Mouse (Mus musculus) hindbrain, embryonic 13.5 days (tissue): ENCODE results near the gene Ldhal6b. TPM values are rescaled to one million over a fixed set of nuclear protein-coding genes. Genes with fewer than 3 reads are reported as not detected.

ENCODE experiments used
- ATAC-seq: fragments of 200-750 bp; cut with Nextera tagmentation; 2 replicates; pipeline ENCODE4 v1.8.0; 2017; ENCODE audit warnings: moderate TSS enrichment; ENCODE audit not compliant: low FRiP score
- H3K27ac ChIP-seq: fragments of 300-500 bp; sonication (generic); 2 replicates; pipeline ENCODE4 v1.5.1; 2015; ENCODE audit warnings: inconsistent platforms, mild to moderate bottlenecking, moderate library complexity
- H3K27me3 ChIP-seq: fragments of 300-500 bp; sonication (generic); 2 replicates; pipeline ENCODE4 v1.6.1; 2015; ENCODE audit warnings: mild to moderate bottlenecking, inconsistent platforms
- H3K36me3 ChIP-seq: fragments of 300-500 bp; sonication (generic); 2 replicates; pipeline ENCODE4 v1.6.1; 2015; ENCODE audit warnings: mild to moderate bottlenecking, inconsistent platforms
- H3K4me1 ChIP-seq: fragments of 300-500 bp; sonication (generic); replicated peaks from 2 replicates; pipeline ENCODE4 v1.6.1; 2015; ENCODE audit warnings: inconsistent platforms
- H3K4me2 ChIP-seq: fragments of 300-500 bp; sonication (generic); 2 replicates; pipeline ENCODE4 v1.6.1; 2015; ENCODE audit warnings: inconsistent platforms, mild to moderate bottlenecking, moderate library complexity
- H3K4me3 ChIP-seq: fragments of 300-500 bp; sonication (generic); 2 replicates; pipeline ENCODE4 v1.5.1; 2015; ENCODE audit warnings: mild to moderate bottlenecking, inconsistent platforms
- H3K9ac ChIP-seq: fragments of 300-500 bp; sonication (generic); 2 replicates; pipeline ENCODE4 v1.6.1; 2015; ENCODE audit warnings: mild to moderate bottlenecking, inconsistent platforms
- H3K9me3 ChIP-seq: fragments of 300-500 bp; sonication (generic); 2 replicates; pipeline ENCODE4 v1.6.1; 2016; ENCODE audit warnings: inconsistent platforms
- WGBS: fragments of 180-500 bp; shearing (Covaris S2); methylation state at CpG from one replicate; pipeline ENCODE4 v1.1.7; 2015; 5-methylcytosine and 5-hydroxymethylcytosine counted together
- polyA plus RNA-seq: library from polyadenylated mRNA; unstranded; fragments of >200 nt; fragmentation: Nextera tagmentation; extraction: Ambion mirVana; gene quantifications from 2 replicates; pipeline ENCODE4 v1.2.1, GENCODE M21; 2015

Ldhal6b gene
- polyA plus RNA-seq, 1 experiment from 2014 or later: 0.18 TPM

DNA sequence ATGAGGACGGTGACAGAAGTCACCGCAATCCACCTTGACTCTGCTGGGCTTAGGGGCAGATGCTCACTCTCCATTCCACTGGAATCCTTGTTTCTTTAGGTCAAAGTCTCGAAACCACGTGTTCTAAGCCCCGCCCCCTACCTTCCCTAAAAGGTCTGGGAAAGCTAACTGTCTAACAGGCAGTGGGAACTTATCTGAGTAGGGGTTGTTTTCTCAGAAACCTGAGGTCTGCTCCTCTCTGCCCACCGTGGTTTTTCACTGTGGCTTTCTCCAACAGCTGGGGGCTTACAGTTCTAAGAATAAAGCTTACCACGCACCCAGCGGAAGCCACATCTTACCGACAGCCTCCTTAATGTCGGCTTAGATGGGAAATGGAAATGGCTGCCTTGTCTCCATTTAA lies 12.0 kb downstream of the Ldhal6b start:
- Histone ChIP-seq H3K4me1 (peaks cover 25% of the 10 kb centered on the region), H3K36me3 (peaks cover 13% of the 10 kb centered on the region), H3K9me3 (no peaks in the 10 kb centered on the region), H3K4me2 (no peak overlapping the region), H3K9ac (no peak overlapping the region), H3K27me3 (peaks cover 24% of the 10 kb centered on the region), H3K4me3 (no peak overlapping the region), H3K27ac (peak overlapping the region; percentile 5)
- WGBS: 43% methylated on average over 10 of the region's 10 CpGs
- ATAC-seq: no peak

DNA sequence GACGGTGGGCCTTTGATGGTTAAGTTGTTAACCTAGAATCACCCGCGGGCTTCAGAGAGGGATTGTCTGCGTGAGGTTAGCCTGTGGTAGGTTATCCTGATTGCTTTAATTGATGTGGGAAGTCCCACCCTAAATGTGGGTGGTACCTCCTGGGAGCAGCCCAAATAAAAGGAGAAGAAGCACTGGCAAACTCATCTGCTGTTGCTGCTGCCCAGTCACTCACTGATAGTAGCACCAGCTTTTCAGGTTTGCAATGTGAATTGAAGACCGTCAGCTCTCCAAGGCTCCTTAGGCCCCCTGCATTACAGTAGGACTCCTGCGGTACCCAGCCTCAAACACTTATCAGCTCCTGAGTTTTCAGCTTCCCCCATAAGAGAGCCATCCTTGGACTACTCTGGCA lies 14.7 kb downstream of the Ldhal6b start:
- WGBS: 82% methylated on average over 6 of the region's 6 CpGs
- Histone ChIP-seq H3K36me3 (no peaks in the 10 kb centered on the region), H3K4me3 (no peak overlapping the region), H3K27me3 (peaks cover 31% of the 10 kb centered on the region), H3K4me2 (no peak overlapping the region), H3K9ac (no peak overlapping the region), H3K9me3 (no peaks in the 10 kb centered on the region), H3K27ac (no peak overlapping the region), H3K4me1 (peaks cover 25% of the 10 kb centered on the region)
- no peak for ATAC-seq

DNA sequence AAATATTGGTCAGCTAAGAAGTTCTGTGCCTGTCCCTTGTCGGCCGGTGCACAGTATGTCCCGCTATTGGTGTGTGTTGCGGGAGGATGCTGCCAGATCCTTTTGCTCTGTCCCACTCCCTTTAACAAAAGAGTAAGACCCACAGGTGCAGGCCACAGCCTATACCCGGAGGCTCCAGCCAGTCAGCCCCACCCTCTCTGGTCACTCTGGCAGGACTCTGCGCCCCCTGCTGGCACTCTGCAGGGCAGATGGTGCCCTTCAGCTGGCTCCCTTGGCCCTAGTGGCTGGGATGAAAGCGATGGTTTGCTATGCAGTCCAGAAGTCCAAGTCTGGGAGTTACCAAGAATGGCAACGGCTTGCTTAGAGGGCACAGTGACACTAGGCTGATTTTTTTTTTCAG lies 15.9 kb downstream of the Ldhal6b start:
- peak overlapping the region; percentile 20; the same call in 1 of the 2 replicates for H3K4me2 ChIP-seq
- 30% methylated on average over 8 of the region's 8 CpGs for WGBS

DNA sequence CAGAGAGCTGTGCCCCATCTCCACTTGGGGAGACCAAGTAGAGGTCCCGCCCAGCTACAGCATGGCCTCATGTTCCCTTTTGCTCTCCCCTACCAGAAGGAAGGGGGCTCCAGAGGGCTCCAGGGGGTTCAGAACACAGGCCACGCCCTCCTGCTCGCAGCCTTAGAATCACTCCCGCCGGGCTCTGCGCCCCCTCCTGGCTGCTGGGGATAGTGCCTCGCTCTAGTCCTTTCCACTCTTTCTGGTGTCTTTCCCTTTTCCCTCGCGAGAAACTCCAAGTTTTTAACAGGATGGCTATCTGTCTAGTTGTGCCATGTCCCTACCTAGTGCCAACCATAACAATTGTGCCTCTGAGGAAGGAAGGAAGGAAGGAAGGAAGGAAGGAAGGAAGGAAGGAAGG lies 16.5 kb downstream of the Ldhal6b start:
- Histone ChIP-seq H3K4me1 (peaks cover 26% of the 10 kb centered on the region), H3K4me2 (peak overlapping the region; percentile 21; the same call in 1 of the 2 replicates), H3K27me3 (peaks cover 36% of the 10 kb centered on the region), H3K4me3 (no peak overlapping the region), H3K27ac (no peak overlapping the region), H3K9ac (no peak overlapping the region), H3K9me3 (no peaks in the 10 kb centered on the region), H3K36me3 (no peaks in the 10 kb centered on the region)
- no peak; the same call in 1 of the 2 replicates for ATAC-seq
- 5% methylated on average over 9 of the region's 9 CpGs for WGBS

More for the DNA sequence above, 15.9 kb downstream of the Ldhal6b start:
- no peaks in the 10 kb centered on the region for H3K9me3 ChIP-seq
- peaks cover 27% of the 10 kb centered on the region for H3K4me1 ChIP-seq
- no peak overlapping the region for H3K4me3 ChIP-seq
- H3K27me3 ChIP-seq: peaks cover 36% of the 10 kb centered on the region
- no peak overlapping the region for H3K9ac ChIP-seq
- H3K36me3 ChIP-seq: no peaks in the 10 kb centered on the region
- no peak overlapping the region for H3K27ac ChIP-seq
- ATAC-seq: peak; percentile 43

DNA sequence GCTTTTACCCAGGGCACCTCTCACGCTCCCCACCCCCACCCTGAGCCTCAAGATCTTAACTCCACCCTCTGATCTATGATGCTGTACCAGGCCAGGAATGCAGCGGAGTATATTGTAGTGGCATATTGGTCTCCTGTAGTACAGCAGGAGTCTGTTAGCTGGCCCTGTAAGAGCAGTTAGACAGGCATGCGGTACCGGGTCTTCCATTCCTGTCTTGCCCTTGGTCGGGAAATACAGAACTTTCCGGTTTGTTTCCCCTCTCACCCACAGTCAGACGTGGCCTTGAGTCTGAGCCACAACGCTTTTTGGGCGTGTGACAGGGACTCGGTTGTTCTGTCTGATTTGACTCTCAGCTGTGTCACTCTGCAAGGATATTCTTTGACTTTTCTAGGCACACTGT lies 17.3 kb downstream of the Ldhal6b start:
- Histone ChIP-seq H3K4me1 (peaks cover 25% of the 10 kb centered on the region), H3K4me3 (no peak overlapping the region), H3K27ac (no peak overlapping the region), H3K4me2 (no peak overlapping the region), H3K36me3 (no peaks in the 10 kb centered on the region), H3K9ac (no peak overlapping the region), H3K27me3 (peaks cover 34% of the 10 kb centered on the region), H3K9me3 (no peaks in the 10 kb centered on the region)
- 93% methylated on average over 10 of the region's 10 CpGs for WGBS
- ATAC-seq: no peak

DNA sequence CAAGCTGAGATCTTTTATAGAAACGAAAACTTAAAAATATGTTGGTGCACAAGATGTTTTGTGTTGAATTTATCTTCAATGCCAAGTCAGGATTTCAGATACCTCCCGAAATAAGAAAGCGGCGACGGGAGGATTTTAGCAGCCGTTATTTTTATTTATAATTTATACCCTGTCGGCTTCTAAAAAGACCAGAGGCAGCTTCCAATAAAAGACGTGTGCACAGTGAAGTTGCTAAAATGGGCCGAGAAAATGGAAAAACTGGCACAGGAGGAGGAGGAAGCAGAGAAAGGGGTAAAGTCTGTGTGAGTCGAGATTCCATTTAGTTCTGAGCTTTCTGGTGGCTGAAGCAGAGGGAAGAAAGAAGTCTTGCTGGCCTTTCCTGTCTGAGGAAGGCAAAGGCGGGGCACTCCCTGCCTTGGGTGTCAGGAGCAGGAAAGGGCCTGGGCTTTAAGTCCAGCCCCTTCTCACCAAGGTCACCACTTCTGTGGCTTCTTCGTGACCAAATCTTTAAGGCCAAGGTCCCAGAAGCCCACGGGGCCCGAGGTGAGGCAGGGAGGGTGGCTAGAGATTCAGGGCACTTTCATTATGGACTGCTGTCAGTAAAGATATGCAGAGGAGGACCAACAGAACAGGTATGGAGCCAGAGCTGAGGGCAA lies 18.0 kb downstream of the Ldhal6b start:
- no peak for ATAC-seq
- Histone ChIP-seq H3K27me3 (peaks cover 33% of the 10 kb centered on the region), H3K36me3 (no peaks in the 10 kb centered on the region), H3K9ac (no peak overlapping the region), H3K4me1 (peaks cover 25% of the 10 kb centered on the region), H3K4me2 (no peak overlapping the region), H3K27ac (no peak overlapping the region), H3K4me3 (no peak overlapping the region), H3K9me3 (no peaks in the 10 kb centered on the region)
- 80% methylated on average over 14 of the region's 14 CpGs for WGBS

DNA sequence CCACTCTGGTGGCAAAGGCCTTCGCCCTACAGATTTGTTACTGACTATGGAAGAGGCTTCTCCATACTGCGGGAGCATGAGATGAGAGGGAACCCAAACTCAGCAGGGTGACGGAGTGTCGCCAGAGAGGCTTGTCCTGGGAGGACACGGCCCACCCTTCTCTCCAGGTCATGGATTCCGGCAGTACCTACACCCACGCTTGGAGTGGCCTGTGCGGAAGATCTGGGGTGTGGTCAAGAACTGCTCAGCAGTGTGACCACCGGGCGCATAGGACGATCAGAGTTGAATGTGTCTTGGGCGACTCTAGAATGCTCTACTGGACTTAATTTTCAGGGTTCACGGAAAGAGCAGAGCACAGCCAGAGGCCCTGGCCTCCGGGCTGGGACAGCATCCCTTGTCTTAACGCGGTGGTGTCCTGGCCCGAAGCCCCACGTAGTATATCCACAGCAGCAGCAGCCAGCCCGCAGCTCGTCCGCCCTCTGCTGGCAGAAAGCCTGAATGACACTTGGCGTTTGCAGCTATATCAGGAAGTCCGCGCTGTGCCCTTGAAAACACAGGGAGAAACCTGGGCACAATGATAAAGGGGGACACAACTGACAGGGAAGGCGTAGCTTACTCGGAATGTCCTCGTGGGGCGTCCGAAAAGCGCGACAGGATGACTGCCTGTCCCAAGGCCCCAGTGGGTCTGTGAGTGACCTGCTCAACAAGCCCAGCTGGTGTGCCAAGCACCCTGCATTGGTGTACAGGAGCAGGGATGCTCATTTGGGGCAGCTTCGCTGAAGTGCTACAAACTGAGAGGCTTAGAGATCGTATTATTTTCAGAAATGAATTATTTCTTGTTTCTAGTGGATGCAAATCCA lies 21.2 kb downstream of the Ldhal6b start:
- H3K4me3 ChIP-seq: no peak overlapping the region
- H3K27ac ChIP-seq: no peak overlapping the region
- peak overlapping the region; percentile 63; the same call in 1 of the 2 replicates for H3K9ac ChIP-seq
- 30% methylated on average over 33 of the region's 33 CpGs for WGBS
- peak; percentile 76 for ATAC-seq
- no peaks in the 10 kb centered on the region for H3K36me3 ChIP-seq
- no peaks in the 10 kb centered on the region for H3K9me3 ChIP-seq
- peaks cover 11% of the 10 kb centered on the region for H3K4me1 ChIP-seq
- H3K27me3 ChIP-seq: peaks cover 12% of the 10 kb centered on the region; the same call in 1 of the 2 replicates
- H3K4me2 ChIP-seq: peak overlapping the region; percentile 36; the same call in 1 of the 2 replicates

DNA sequence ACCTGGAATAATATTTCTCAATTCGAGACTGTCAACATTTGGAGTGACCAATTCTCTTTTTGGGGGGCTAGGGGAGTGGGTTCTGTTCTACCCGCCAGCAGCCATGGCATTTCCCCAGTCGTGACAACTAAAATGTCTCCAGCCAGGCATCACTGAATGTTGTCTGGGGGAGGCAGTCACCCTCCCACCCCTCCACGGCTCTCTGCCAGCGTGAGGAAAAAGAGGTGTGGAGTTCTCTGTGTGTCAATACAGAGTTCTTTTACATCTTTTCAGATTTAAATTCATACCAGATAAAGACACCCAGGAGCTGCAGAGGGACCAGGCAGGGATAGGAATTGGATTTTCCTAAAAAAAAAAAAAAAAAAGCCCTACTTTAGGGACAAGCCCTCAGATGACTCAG lies 22.4 kb downstream of the Ldhal6b start:
- 67% methylated on average over 5 of the region's 5 CpGs for WGBS
- Histone ChIP-seq H3K4me3 (no peak overlapping the region), H3K4me1 (peaks cover 10% of the 10 kb centered on the region), H3K27ac (no peak overlapping the region), H3K9me3 (no peaks in the 10 kb centered on the region), H3K27me3 (peaks cover 12% of the 10 kb centered on the region; the same call in 1 of the 2 replicates), H3K4me2 (no peak overlapping the region), H3K9ac (no peak overlapping the region), H3K36me3 (no peaks in the 10 kb centered on the region)
- no peak for ATAC-seq

DNA sequence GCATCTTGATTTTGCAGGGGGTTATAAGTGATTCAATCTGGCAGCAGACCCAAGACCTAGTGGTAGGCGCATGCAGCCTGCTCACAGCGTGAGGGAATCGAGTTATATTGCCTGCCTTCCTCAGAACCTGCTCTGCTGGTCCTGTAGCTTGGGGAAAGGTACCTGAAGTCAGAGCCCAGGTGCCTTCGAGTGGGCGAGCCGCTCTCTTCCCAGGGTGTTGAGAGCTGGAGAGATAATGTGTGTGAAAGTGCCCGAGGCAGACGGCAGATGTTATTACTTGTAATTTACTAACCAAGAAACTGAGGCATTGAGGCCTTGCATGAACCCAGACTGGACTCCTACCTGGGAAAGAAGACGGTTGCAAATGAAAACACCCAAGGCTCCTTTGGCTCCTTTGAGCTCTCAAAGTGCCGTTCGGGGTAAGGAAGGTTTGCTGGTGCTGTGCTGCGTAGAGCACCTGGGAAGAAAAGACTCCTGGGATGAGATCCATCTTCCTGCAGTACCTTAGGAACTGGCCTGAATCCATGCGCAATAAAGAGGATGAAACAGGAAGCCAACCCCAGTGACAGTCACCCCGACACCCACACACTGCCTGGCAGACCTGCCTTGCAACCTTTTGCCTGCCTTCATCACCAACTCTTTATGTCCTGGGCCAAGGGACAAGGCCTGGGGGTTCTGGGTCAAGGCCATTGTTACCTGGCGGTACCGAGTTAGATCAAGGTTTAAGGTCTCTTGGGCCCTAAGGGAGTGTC lies 22.9 kb downstream of the Ldhal6b start:
- no peak overlapping the region for H3K4me2 ChIP-seq
- no peak overlapping the region for H3K4me3 ChIP-seq
- WGBS: 90% methylated on average over 16 of the region's 16 CpGs
- no peak overlapping the region for H3K9ac ChIP-seq
- no peaks in the 10 kb centered on the region for H3K36me3 ChIP-seq
- peaks cover 12% of the 10 kb centered on the region; the same call in 1 of the 2 replicates for H3K27me3 ChIP-seq
- no peak for ATAC-seq
- H3K27ac ChIP-seq: no peak overlapping the region
- H3K4me1 ChIP-seq: peaks cover 14% of the 10 kb centered on the region
- H3K9me3 ChIP-seq: no peaks in the 10 kb centered on the region

DNA sequence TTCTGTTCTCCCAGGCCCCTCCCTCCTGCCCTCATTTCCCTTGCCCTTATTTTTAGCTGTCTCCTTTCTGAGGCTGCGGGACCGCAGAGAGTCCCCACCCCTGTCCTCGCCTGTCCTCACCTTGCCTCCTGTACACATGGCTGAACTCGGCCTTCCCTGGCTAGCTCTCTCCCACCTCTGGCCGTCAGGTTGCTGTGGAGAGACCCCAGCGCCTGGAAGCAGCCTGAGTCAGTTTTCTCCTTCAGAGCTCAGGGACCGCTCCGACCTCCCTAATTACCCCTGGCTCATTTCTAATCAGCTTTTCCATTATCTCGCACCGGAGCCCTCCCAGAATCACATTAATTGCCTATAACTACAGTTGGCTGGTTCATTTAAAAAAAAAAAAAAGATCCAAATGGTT lies 27.9 kb downstream of the Ldhal6b start:
- no peak overlapping the region for H3K9ac ChIP-seq
- peak; percentile 63; the same call in 1 of the 2 replicates for ATAC-seq
- no peaks in the 10 kb centered on the region for H3K9me3 ChIP-seq
- peaks cover 22% of the 10 kb centered on the region for H3K4me1 ChIP-seq
- H3K4me2 ChIP-seq: no peak overlapping the region
- H3K4me3 ChIP-seq: no peak overlapping the region
- peak overlapping the region; percentile 63 for H3K27ac ChIP-seq
- H3K27me3 ChIP-seq: no peaks in the 10 kb centered on the region
- no peaks in the 10 kb centered on the region for H3K36me3 ChIP-seq
- WGBS: 49% methylated on average over 10 of the region's 10 CpGs

DNA sequence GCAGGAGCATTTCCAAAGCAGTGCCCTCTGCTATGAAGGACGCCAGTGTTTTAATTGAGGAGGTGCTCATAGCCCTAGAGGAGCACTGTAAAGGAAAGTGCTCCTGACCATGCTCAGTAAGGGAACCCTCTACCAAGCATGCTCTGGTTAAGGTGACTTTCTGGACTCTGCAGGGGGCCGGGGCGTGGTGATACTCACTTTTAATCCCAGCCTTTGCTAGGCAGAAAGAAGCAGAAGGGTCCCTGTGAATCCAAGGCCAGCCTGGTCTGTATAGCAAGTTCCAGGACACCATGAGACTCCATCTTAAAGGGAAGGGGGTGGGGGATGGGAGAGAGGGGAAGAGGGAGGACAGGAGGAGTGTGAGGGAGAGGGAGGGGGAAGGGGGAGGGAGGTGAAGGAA lies 30.2 kb downstream of the Ldhal6b start:
- no peaks in the 10 kb centered on the region for H3K36me3 ChIP-seq
- no peak overlapping the region for H3K27ac ChIP-seq
- no peak overlapping the region for H3K4me3 ChIP-seq
- H3K9me3 ChIP-seq: no peaks in the 10 kb centered on the region
- peaks cover 22% of the 10 kb centered on the region for H3K4me1 ChIP-seq
- H3K27me3 ChIP-seq: no peaks in the 10 kb centered on the region
- 68% methylated on average over 3 of the region's 3 CpGs for WGBS
- ATAC-seq: no peak
- no peak overlapping the region for H3K4me2 ChIP-seq
- no peak overlapping the region for H3K9ac ChIP-seq

DNA sequence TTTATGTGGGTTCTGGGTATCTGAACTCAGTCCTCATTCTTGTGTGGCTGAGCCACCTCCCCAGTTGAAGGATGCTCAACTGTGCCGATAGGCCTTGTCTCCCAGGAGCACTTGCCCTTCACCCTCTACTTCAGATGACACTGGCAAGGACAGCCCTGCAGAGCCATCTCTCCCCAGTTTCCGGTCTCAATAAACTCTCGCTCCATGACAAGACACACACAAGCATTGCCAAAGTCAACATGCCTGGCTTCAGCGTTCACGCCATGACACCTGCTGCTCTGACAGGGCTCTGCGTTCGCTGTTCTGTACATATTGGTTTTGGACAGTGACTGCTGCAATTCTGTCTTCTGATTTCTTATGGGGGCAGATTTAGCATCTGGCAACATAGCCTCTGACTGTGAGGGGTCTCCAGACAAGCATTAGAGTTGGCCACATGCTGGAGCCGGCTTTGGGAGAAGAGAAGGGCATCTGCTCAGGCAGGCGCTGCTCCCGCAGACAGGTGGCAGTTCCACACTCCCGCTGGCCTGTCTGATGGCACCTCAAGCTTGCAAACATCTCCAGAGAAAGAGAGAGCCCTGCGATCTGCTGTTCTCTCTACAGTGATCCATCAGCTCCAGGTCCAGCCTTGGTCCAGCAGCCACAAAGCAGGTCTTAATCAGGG lies 31.6 kb downstream of the Ldhal6b start:
- Histone ChIP-seq H3K27ac (no peak overlapping the region), H3K9me3 (no peaks in the 10 kb centered on the region), H3K4me1 (peaks cover 22% of the 10 kb centered on the region), H3K27me3 (no peaks in the 10 kb centered on the region), H3K4me3 (no peak overlapping the region), H3K4me2 (no peak overlapping the region), H3K36me3 (no peaks in the 10 kb centered on the region), H3K9ac (no peak overlapping the region)
- 84% methylated on average over 12 of the region's 12 CpGs for WGBS
- no peak for ATAC-seq
